Mouse (Mus musculus): ENCODE data around the gene Klhl32.
A peak's percentile ranks its signal among the peaks of the same experiment; 100 is the strongest.

Gene Klhl32

DNA sequence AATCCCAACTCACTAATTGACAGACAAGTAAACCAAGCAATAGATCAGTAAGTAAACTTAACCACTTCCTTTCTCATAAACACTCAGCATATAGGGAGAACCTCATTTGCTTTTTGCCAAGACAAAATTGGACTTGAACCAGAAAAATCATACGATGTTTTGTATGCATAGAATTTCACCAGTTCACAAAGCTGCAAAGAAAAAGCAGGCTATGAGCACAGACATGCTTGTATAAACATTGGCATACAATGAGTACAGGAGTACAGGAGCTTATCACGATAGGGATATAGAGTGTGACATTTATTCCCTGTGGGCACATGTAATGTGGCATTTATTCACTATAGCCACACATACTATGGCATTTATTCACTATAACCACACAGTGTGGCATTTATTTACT, 220.5 kb downstream of the Klhl32 start:
- DNase-seq (ENCODE audit: low read depth) = no peak

DNA sequence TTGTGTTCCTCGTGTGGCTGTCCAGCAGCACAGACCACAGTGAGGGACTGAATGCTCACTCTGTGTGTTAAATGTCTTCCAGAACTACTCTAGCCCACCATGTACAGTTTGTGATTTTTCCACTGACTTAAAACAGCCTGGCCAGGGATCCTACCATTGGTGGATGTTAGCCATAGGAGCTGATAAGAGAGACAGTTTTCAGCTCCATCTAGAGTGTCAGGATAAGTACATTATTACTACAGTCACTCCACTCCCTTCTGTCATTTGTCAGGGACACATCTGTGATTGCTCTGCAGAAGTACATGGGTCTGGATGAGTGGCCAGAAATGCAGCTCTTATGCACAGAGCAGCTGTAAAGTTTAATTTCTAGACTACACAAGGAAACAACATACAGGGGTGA, 223.1 kb downstream of the Klhl32 start:
- no peak for DNase-seq (ENCODE audit: low read depth)

DNA sequence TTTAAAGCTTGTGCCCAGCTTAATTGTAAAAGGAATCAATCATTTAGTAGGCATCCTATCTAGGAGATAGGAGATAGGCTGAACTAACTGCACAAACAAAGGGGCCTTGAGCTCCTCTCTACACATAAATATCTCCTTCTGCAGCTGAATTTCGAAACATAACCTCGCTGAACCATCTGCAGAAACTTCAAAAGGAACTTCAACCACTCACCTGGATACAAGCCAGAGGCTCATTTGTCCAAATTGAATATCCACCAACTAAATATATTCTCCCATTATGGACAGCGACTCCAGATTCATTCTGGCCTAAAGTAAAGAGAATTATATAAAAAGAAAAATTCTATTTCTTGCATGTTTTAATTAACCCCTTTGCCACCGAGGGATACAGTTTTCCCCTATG, 224.2 kb downstream of the Klhl32 start:
- DNase-seq (ENCODE audit: low read depth) = no peak

DNA sequence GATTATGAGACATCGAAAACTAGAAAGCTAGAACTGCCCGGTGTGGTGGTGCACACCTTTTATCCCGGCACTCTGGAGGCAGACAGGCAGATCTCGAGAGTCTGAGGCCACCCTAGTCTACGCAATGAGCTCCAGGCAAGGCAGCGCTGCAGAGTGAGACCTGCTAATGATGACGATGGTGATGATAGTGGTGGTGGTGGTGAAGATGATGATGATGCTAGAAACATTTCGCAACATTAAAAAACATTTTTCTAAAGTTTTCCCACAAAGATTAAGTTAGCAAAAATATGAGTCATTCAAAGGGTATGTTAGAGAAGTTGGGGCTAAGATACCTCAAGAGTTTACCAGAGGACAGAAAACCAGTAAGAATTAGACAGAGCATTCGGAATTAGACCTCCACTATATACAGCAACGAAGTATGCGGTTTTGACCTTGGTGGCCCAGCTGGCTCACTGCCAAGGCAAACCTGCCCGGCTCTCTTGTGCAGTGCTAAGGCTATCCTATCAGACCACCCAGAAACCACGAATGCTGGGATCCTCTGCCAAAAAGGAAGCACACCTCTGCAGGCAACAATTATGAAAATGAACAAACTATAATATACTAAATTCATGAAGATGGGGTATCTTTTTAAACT, 224.9 kb downstream of the Klhl32 start:
- DNase-seq (ENCODE audit: low read depth) = no peak

DNA sequence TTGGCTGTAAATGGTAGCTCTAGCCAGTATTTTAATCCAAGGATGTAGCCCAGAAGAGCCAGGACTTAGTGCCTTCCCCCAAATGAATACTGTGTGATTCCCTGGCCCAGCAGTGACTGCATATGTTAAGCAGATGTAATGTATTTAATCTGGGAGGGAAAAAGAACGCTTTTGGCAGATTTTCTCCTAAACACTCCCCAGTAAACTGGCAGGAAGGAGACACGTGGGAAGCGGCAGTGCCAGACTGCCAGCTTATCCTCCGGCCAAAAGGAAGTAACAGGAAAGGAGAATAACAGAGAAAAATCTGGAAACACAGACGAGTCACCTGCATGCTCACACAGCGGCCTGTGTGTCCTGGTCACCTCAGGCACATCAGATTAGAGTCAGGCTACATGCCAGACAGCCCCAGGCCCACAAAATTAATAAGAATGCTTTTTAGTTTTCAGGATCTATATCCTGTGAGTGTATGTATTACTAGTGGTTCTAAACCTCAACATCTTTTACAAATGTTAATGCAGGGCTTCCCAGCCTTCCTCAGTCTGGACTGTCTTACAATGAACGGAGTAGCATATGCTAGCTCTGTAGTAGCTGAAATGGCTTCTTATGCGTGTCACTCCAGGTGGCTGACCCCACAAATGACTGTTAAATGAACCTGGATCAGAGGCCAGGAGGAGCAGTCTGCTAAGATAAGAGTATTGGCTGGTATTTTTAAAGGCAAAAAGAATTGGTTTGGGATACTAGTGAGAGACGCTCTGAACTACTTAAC, 229.3 kb downstream of the Klhl32 start:
- no peak for DNase-seq (ENCODE audit: low read depth)

DNA sequence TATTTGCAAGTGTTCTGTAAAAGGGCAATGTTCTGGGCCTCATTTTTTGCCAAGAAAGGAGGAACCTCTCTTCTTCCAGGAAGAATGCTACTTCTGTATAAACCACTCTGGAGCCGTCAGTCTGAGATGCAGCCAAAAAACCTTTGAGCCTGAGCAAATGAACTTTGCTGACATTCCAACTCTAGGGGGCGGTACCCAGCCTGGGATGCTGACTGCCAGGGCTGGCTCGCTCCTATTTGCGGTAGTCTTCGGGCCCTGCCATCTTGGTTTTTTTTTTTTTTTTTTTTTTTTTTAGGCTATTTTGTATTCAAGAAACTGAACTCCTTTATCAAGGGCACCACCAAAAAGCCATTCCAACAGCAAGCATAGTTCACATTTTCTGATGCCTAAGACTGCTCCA, 230.5 kb downstream of the Klhl32 start:
- DNase-seq (ENCODE audit: low read depth) = no peak

DNA sequence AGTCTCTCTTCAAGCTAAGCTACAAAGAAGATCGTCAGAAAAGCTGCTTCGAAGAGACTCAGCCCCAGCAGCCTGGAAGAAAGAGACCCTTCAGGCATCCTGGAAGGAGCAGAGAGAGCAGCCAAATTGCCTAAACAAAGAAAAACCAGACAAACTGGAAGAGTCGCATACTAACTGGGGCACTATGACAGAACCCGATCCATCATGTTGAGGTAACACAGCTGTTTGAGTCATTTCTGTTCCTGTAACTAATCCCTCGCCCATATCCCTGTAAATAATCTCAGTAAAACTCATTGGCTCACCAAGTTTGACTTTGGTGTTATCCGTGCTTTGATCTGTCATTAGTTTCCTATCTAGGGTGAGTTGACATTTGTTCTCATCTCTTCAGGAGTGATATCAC, 230.9 kb downstream of the Klhl32 start:
- DNase-seq (ENCODE audit: low read depth) = no peak

DNA sequence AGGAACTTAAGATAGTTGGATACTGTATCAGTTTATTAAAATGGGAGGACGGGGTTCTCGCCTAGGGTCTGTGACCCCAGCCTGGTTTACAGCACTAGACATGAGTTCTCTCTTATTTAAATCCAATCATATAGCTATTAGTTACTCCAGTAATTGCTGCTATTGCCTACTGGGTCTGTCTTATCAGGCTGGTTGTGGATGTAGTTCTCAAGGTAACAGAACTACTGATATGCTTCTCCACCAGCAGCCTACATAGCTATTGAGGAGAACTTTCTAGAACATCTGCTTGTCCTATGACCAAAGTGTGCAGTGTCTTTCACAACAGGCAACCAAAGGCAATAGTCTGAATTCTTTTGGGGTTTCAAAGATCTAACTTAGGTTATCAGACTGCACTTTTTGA, 241.4 kb downstream of the Klhl32 start:
- DNase-seq (ENCODE audit: low read depth) = no peak

DNA sequence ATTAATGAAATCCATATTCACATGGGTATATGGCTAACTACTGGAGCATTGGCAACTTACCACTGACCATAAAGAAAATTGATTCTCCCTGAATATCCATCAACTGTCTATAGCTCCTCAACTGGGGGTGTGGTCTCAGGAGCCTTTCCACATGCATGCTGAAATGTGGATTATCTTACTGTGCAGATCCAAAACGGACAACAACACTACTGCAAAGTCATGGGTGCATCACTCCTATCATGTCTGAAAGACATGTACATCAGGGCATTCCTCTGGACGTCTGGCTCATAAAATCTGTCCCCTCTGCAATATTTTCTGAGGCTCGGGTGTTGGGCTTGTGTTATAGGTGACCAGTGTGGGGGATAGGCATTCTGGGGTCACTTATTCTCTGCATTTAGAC, 241.8 kb downstream of the Klhl32 start:
- no peak for DNase-seq (ENCODE audit: low read depth)

DNA sequence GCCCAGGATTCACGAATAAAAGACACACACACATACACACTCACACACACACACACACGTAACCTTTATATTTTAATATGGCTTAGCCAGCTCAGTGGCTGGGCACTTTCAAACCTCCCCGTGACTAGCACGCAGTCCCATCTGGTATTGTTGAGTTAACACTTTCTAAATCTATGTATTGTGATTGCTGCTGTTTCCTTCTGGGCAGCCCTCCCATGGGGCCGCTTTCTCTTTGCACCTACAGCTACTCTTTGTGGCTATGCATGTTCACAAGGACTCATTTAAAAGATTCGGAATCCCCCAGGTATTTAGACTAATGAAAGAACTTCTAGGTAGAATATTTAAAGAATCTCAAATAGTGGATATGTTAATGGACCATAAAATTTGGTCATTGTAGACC, 249.2 kb downstream of the Klhl32 start:
- no peak for DNase-seq (ENCODE audit: low read depth)

DNA sequence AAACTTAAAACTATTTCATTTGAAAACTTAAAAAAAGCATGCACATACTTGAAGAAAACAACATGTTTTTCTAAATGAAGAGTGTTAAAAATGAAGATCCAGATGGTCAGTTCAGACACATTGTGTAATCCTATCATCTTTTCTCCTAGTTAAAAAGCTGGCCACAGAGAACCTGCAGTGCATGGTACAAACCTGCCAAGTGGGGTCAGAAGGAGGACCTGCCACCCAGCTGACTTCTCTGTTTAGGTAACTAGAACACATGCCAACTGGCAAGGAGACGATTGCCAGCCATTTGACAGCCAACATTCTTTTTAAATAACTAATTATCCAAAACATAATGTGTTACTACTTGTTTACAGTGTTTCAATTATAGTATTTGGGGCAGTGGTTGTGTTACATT, 252.3 kb downstream of the Klhl32 start:
- no peak for DNase-seq (ENCODE audit: low read depth)

DNA sequence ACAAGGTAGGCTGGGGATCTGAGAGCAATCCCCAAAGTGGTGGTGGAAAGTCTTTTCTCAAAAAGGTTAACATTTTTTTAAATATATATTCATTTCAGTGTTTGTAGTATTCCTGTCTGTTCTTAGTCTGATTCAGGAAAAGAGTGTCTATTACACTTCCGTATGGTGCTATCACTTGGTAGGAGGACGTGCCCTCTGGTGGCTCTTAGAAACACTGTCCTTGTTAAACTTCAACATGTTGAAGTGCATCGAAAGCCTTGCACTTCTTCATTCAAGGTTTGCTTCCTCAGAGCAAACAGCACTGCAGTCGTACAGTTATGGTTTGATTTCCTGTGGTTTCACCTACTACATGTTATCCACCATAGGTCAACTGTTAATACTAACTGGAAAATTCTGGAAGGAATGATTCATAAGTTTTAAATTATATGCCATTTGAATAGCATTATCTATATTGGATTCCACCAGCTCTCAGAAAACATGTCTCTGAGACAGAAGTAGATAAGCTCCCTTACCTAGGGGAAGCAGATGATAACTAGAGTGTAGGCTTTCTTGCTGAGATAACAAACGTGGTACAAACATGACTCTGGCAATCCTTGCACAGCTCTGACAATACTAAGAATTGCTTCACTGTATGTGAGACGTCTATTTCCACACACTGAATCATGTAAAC, 253.8 kb downstream of the Klhl32 start:
- DNase-seq (ENCODE audit: low read depth) = no peak

DNA sequence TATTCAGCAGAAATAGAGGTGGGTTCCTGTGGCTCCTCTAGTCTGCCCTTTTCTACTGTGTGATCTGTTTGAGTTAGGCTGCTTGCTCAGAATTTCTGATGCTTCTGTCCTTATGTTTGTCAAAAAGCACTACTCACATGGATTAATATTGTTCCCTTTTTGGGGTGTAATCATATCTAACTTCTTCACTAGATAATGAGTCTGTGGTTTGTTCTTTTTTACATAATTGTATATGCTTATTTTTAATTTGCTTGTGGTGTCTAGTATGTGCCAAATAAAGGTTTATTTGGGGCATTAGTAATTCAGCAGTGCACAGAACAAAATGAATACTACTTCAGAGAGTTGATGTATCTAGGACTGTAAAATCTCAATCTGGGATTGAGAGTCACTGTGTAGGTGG, 256.1 kb downstream of the Klhl32 start:
- no peak for DNase-seq (ENCODE audit: low read depth)

DNA sequence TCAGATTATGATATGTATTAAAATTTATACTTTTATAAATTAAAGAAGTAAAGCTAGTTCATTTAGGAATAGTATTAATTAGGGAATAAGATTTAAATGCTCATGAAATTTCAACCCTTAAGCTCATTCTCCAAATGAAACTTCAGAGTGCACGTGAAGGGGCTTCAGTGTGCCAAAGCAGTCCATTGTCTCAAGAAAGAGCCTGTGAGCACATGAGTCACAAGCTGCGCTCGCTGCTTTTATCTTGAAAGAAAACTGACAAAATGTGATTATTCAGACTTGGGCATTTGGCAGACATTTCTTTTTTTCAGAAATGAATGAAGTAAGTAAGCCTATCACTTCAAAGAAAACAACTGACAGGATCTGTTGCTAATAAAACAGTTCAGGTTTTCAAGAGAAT, 266.9 kb downstream of the Klhl32 start:
- DNase-seq (ENCODE audit: low read depth) = no peak

DNA sequence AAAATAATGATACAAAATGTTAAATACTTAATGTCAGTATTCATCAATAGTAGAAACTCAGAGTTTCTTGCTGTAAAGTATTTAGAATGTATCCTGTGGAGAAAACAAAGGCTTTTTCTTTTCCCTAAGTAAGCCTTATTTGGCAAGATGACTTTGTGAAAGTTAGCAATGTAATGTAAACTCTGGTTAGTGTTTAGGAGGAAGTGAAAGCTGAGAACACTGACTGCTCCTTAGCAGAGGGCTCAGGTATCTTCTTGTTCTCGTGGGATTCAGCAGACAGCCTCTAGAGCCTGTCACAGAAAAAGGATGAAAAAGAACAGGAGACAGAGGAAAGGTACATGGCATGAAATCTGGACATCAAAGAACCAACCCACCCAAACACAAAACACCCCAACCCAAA, 268.6 kb downstream of the Klhl32 start:
- no peak for DNase-seq (ENCODE audit: low read depth)

DNA sequence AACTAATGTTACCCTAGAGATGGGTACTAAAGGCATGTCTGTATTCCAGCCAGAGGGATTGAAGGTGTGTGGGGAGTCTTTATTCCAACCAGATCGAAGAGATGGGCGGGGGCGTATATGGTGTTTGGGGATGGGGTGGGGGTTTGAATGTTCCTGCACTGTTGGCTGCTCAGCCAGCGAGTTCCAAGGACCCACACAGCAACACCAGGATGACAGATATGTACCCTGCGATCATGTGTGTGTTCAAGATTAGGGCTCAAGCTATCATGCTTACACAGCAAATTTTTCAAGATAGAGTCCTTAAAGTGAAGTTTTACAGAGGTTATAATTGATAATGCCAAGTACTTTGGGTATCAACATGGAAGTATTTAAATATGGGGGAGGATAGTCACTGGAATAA, 273.3 kb downstream of the Klhl32 start:
- DNase-seq (ENCODE audit: low read depth) = no peak

DNA sequence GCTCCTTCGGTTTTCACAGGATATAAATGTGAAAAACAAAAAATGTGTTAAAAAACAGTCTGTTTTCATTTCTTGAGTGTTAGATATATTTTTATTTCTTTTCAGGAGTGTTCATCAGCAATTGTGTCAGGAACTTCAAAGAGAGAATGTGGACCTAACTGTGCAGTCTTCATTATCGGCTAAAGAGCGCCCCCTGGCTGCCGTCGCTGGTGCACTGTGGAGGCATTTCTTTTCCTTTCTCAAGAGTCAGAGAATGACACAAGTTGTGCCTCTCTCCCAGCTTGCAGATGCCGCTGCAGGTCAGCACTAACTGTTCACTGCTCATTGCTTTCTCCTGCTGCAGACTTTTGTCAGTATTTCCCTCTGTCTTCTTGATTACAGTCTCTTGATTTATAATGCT, 276.6 kb downstream of the Klhl32 start:
- DNase-seq (ENCODE audit: low read depth) = peak; percentile 53

DNA sequence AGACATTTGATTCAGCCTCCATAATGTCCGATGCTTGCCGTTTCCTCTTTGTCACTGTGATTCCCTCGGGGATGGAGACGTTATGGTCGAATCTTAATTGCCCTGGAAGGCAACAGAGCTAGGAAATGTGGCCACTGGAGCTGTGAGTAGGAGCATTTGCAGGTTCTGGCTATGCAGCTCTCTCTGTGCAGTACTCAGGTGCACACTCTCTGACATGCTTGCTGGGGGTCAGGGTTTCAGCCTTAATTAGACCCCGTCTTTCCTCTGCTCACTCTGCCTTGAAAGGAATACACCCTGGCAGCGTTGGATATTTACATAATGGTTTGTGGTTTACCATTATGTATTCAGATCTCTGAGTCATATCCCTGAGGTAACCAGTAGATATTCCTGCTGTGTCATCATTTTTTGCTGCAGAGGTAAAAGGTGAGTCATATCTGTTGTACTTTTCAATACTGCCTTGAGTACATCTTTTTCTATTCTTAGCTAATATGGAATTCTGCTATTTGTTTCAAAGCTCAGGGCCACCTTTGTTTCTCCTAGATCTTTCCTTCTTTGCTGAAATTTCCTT, 281.9 kb downstream of the Klhl32 start:
- no peak for DNase-seq (ENCODE audit: low read depth)

DNA sequence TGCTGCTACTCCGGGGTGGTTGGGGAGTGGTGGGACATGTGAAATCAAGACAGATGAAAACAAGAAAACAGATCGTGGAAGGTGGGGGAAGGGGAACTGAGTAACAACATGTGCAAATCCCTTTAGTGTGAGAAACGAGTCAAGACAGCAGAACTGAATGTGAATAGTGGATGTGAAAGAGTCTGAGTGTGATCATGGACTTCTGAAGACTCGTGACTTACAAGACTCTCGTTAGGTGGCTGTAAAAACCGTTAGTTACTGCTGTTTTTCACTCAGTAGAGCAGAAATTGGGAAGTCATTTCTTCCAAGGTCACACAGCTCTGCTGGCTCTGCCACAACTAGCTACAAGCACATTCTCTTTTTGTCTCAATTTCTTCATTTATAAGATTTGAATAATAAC, 282.9 kb downstream of the Klhl32 start:
- no peak for DNase-seq (ENCODE audit: low read depth)
